Mouse (Mus musculus) brain, embryonic 18.5 days (tissue): Measurements from ENCODE around the gene Npat.
A peak's percentile ranks its signal among the peaks of the same experiment; 100 is the strongest.

Experiments used
- DNase-seq: peaks from one replicate; pipeline ENCODE4 v3.0.0-alpha.2; 2012; ENCODE audit warnings: low read depth, low spot score

Npat gene

DNA sequence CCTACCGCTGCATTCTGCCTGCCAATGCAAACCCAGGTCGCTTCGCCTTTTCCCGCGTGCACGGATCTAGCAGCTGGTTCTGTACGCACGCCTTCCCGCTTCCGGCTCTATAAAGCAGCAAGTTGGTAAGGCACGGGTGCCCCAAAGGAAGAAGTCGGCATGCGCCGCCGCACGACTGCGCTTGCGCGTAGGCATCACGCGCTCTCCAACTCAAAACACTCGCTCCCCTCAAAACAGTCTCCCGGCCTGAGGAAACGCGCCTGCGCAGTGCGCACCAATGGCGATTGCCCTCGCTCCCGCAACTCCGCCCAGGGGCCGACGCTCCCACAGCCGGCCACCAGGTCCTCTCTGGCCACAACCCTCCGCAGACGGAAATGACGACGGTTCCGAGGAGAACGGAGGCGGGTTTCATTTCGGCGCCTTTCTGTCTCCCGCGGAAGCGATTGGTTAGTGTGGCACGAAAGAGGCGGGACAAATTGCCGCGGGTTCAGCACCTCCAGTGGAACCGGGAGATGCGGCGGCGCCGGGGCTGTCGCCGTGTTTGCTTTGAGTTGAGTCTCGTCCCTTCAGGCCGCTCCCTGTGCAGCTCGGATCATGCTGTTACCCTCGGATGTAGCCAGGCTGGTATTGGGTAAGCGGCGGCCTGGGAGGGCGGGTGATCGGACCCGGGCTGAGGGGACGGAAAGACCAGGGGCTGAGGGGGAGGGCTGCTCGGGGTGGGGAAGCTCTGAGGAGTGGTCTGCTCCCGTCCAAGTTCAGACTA lies at the start of gene Npat, which contains the start of gene Atm:
Gene Npat, plus strand, starts transcription at position 490 of the 763 bp plus-strand sequence.
Gene Atm, minus strand, starts transcription at position 183 of the 763 bp plus-strand sequence.
- DNase-seq, result peak; percentile 99

DNA sequence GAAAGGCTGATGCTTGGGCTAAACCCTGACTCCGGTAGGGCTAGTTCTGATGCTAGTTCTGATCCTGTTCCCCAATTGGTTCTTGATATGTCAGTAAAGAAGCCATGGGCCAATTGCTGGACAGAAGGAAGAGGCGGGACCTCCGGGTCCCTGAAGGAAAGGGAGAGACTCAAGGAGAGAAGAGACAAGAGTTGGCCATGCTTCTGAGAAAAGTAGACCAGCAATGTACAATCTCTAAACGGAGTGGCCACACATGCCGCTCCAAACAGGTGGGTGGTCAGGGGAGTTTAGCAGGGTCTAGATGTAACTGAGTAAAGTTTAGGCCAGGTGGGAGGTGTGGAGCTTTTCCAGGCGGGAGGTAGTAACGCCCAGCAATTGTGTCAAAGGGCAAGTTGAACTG lies 28.8 kb upstream of the Npat start:
- no peak for DNase-seq

DNA sequence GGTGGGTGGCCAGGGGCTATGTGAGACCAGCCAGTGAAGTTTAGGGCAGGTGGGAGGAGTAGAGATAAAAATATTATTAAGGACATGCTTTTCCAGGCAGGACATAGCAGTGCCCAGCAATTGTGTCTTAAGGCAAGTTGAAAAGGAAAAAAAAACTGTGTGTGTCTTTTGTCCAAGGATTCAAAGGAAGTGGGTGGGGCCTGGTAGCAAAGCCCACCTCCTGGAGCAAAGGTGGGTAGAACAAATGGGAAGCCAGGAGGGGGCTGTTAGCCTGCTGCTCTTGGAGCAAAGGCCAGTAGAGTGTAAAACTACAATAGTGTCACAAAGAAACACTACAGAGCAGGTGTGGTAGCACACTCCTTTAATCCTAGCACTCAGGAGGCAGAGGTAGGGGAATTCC lies 22.8 kb upstream of the Npat start:
- DNase-seq, result no peak

DNA sequence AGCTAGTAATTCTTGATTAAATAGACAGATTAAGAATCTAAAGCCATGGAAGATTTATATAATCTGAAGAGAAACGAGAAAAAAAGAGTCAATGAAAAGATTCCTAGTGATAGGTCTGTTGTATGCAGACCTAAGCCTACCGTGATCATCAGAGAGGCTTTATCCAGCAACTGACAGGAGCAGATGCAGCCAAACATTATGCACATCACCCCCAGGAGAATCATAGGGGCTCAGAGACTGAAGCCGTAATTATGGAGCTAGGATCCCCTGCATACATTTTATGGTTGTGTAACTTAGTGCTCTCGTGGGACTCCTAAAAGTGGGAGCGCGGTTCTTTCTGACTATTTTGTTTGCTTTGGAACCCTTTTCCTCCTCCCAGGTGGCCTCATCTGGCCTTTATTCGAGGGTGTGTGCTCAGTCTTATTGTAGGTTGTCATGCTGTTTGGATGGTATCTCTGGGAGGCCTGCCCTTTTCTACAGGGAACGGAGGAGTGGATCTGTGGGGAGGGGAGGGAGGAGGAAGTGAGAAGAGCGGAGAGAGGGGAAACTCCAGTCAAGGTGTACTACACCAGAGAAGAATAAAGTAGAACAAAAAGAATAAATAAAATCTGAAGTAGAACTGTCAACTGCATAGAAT lies 19.4 kb upstream of the Npat start:
- DNase-seq, result no peak

DNA sequence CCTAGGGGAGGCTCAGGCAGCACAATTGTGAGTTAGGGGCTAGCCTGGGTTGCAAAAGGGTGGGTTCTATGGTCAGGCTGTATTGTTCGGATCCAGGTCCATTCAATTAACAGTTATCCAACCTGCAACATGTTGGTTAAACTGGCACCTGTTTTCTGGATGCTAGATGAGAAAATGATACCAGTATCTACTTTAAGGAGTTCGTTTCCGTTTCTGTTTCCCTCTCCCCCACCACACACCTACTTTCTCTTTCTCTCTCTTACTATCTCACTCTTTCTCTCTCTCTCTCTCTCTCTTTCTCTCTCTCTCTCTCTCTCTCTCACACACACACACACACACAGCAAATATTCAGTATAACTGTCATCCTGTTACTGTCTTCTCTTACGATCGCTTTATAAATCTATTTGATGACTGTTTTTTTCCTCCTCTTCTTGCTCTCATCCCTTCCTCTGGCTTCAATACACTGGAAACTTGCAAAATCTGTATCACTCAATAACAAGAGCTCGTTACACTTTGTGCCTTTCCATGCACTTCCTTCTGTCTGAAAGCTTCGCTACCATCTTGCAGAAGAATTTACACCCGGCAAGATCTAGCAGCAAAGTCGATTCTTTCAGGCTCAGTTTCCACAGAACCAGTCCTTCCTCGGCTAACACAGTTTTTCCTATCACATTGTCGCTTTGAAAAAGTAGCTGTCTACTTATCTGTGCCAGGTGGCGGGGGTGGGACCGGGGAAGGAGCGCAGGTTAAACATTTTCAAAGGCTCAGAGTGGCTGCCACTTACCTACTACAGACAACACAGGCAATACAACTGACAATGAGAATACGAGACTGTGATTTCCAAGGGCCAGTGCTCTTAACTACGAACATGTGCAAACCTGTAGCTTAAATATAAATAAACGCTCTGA lies 1.2 kb upstream of the Npat start:
- no peak for DNase-seq

DNA sequence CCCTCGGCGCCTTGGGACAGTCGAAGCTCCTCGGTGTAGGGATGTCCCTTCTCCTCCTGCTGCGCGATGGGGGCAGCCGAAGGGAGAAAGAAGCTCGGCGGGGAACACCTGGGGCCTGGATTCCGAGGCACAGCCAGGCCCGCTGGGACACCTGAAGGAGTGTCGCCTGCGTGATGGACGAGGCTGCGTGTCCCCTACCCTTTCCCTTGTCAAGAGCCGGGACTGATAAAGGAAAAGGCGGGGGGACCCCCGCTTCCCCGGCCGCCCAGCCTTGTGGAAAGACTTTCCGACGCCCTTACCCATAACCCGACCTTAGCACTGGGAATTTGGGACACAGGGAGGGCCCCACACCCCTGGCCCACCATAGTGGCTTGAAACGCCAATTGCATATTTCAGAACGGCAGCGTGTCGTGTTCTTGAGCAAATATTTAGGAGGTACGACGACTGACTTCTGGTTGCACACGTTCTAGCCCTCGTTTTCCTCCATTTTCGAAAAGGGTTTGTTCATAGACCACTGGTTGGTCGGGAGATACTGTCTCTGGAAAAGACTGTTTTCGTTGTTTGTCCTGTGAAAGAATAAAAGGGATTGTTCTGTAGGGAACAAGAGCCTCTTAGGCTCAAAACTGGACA lies 604 bp downstream of the Npat start:
- DNase-seq, result no peak

DNA sequence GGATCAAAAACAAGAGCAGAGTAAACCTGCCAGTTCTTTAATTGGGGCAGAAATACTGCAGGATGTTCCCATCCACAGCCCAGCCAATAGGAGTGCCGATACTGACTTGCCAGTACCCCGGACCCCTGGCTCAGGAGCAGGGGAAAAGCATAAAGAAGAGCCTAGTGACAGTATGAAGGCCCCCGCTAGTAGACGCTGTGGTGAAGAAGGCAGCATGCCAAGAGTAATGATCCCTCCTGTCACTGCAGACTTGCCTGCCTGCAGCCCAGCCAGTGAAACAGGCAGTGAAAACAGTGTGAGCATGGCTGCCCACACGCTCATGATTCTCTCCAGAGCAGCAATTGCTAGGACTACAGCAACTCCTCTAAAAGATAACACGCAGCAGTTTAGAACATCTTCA lies 33.8 kb downstream of the Npat start:
- no peak for DNase-seq

DNA sequence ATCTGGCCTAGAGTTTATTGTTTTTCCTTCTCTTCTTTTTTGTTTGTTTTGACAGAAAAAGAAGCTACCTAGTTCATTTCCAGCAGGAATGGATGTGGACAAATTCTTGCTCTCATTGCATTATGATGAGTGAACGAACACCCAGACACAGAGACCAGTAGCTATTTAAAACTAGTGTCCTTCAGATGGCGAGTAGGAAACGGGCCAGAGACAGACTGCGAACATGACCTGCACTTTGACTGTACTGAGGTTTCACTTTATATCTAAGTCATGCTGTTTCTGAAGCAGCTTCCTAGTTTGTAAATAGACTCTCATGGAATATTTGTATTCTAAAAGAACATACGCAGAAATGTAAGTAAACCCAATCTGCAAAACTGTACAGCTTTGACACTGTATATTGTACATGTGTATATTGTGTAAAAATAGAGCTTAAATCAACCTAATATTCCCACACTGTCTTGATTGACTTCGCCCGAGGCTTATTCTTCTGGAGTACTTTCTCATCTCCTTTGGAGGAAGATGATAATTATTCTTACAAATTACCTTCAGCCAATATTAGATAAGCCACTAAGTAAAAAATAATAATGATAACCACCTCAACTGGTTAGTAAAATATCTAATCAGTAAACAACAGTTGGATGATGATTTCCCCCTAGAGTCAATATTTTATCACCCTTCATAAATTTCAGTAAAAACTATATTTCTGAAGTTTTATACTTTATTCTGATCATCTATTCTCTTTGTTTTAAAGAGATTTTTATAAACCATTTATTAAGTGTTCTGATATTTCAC lies 35.9 kb downstream of the Npat start:
- no peak for DNase-seq

DNA sequence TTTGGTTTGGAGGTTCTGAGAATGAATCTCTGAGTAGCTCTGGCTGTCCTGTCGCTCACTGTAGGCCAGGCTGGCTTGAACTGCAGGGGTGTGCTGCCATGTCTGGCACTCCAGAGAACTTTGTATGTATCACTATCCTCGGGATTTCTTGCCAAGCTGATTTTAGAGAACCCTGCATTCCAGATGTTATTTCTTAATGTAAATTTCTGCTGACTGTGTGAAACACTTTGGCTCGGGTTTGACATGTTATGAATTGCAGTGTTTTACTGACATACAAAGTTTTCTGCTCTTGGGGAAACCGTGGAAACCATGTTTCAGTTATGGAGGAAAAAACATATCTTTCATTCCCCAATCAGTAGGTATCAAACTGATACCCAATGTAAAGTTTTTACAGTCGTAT lies 38.9 kb downstream of the Npat start:
- no peak for DNase-seq

DNA sequence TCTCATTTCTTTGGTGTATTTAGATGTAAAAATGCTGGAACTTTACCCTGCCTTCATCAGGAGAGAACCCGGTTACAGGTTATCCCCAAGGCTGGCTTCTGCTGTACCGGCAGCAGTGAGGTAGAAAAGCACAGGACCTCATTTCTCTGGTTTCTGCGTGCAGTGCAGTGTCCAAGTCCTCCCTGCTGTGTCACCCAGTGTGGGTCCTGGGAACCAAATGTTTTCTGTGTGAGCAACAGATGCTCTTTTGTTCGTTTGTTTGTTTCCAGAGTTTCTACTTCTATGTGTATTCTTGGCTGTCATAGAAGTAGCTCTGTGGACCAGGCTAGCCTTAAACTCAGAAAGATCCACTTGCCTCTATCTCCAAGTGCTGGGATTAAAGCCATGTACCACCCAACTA lies 45.0 kb downstream of the Npat start:
- DNase-seq, result no peak

DNA sequence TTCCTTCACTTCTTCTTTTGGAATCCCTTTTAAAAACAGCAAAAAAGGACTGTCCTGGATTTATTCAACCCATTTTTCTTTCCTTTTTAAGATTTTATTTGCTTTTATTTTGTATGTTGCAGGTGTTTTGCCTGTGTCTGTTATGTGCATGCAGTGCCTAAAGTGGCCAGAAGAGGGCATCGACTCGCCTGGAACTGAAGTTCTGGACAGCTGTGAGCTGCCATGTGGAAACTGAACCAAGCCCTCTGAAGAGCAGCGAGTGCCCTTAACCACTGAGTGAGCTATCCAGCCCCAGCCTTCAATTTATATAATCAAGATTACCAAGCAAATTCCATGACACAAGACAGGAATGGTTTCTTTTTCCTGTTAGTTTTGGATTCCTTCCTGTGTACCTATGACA lies 57.9 kb downstream of the Npat start:
- no peak for DNase-seq

DNA sequence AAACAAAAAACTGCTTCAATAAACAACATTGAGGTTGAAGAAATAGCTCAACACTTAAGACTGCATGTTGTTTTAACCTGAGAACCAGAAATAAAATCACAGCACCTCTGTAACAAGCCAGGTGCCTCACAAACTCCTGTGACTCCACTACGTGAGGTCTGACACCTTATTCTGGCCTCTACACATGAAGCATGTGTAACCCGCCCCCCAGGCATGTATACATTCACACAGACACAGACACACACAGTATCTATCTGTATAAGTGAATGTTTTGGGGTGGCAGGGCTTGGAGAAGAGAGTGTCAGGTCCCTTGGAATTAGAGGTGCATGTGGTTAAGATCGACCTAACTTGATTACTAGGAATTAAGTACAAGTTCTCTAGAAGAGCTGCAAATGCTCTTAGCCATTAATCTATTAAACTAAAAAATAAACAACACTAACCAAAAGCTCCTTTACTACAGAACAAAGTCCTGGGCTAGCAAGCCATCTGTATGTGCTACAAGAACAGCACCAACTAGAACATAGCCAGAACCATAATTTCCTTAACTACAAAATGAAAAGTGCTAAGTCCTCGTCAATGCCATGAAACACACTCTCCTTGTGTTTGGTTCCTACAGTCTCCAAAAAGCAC lies 60.2 kb downstream of the Npat start:
- DNase-seq, result no peak

DNA sequence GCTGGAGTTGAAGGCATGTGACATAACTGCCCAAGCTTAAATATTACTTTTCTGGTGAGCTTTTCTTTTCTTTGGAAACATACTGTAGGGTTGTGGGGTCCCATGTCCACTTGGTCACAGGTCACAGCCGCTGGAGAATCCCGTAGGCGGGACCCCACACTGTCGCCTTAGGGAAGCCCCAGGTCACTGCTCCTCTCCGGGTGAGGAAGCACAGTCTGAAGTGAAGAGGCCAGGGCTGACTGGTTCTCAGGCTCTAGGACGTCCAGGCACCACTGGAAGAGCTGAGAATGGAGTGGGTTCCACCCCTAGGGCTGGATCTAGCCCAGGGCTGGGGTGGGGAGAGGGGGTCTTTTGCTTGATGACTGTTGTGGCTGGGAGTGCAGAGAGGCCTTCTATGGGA lies 61.8 kb downstream of the Npat start:
- no peak for DNase-seq

DNA sequence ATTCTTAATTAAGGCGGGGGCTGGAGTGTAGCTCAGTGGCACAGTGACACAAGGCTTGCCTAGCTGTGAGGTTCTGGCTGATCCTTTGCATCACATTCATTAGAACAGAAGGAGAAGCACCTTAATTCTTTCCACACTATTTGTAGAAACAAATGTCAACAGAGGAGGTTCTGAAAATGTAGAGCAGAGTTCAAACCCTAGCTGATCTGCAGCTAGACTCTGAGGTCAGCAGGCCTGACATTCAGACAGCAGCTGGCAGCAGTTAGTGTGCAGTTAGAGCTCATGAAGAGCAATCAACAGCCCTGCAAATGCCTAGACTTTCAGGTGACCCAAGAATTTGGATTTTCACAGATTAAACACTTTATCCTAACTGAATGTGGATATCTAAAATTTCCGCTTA lies 64.7 kb downstream of the Npat start:
- no peak for DNase-seq

DNA sequence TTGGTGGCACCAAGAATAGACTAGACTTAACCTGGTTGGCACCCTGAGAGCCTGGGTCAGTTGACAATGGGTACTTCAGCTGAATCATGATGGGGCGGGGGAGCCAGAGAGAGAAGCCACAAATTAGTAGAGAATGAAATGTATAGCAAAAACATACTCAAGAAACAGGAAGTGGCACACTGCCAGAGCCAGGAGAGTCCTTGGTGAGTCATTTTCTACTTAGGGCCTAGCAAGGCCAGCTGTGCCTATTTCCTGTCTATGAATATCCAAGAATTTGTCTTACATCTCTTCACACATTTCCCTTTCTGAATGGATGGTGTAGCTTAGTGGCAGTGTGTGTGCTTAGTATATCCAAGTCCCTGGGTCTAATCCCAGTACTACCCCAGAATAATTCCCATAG lies 66.5 kb downstream of the Npat start:
- no peak for DNase-seq

DNA sequence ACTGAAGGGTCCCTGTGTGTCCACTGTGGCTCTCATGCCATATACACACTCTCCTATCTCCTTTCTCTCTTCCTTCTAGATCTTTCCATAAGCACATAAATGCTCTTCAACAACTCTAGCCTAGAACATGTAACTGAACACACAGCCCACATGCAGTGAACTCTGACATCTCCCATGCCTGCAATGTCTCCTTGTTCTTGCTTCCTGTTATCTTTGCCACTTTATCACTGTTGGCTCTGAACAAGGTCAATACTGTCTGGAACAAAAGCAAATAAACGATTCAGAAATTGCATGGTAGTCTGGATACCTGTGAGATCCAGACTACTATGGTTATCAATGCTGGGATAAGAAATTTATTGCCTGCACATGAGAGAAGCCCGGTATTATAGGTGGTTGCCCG lies 67.0 kb downstream of the Npat start:
- no peak for DNase-seq

DNA sequence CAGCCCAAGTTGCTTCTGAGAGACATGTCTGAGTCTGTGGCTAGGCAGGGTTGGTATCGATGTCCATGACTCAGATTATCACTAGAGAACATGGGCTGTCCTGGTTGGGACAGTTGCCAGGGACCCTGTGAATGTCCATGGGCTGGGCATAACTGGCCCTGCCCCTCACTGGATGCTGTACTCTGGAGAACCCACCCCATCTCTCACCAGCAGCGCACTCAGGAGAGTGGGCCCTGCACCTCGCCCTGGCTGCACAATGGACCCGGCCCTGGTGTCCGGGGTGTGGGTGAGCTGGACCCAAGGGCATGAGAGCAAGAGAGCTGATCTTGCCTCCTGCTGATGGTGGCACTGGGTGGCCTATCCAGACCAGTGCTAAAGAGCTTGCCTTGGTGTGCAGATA lies 68.1 kb downstream of the Npat start:
- no peak for DNase-seq

DNA sequence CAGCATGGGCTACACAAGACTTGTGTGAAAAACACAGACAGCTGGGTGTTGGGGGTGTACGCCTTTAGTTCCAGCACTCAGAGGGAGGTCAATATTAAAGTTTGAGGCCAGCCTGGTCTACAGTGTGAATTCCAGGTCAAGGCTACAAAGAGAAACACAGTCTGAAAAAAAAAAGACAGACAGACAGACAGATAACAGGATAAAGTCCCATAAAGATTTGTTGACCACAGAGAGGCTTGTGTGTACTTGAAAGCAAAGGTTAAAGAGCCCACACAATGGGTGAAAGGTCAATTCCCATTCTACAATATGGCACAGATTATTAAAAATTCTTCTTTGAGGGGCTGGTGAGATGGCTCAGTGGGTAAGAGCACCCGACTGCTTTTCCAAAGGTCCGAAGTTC lies 70.3 kb downstream of the Npat start:
- DNase-seq, result no peak

DNA sequence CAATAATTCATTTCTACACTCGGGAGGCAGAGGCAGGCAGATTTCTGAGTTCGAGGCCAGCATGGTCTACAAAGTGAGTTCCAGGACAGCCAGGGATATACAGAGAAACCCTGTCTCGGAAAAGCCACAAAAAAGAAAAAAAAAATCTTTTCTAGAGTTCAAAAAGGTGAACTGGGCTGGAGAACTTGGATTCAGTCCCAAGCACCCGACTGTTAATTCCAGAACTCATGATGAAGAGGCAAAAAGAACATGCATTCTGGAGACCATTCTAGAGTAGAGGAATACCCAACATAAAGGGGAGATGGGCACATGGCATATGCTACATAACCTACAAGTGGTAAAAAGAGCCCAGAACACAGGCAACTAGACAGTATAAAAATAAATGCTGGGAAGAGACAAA lies 71.0 kb downstream of the Npat start:
- no peak for DNase-seq

DNA sequence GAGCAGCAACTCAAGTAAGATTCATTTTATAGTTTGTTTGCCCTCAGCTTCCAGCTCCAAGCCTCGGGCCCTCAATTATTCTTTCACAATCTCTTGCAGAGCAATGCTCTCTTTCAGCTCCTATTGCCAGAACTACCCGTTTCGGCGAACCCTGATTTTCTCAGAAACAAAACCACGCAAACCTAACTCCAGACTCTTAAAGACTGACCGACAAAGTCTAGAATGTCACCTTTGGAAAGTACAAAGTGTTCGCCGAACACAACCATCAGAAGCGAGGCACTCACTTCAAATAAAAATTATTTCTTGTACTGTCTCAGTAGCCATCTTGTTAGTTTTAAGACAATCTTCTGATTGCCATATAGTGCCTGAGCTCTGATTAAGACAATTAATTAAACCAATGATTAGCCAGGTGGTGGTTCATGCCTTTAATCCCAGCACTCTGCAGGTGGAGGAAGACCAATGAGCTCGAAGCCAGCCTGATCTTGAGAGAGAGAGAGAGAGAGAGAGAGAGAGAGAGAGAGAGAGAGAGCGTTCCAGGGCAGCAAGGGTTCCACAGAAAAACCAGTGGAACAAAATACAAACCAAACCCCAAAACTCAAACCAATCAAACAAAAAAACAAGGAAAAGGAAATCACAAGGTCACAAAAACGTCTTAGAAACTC lies 72.6 kb downstream of the Npat start:
- no peak for DNase-seq
